Mouse (Mus musculus): ENCODE measurements at regions not wholly inside any gene's neighbourhood (a gene's known extent, or its start where the extent isn't known, plus 50 kb on each side); places are given as distances from the start of the nearest gene placed in this dataset.
"Not testable (repeated sequence)": the region's sequence is repeated elsewhere in the genome, so short reads cannot be mapped to it uniquely, and the experiment has no call there.

DNA sequence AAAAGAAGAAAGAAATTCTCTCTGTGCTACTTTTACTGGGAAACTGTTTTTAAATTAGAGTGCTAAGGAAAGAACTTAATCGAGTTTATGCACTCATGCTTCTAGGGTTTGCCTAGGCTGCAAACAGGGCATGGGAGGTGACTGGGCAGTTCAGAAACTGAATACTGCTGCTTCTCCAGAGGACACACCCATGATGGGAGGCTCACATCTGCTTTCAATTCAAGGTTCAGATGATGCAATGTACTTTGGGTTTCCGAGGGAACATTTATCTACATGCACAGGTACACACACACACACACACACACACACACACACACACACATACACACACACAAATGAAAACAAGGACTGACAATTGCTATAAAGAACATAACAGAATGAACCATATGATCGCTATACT is 417.4 kb downstream of the Htr7 start:
- no peak for DNase-seq

DNA sequence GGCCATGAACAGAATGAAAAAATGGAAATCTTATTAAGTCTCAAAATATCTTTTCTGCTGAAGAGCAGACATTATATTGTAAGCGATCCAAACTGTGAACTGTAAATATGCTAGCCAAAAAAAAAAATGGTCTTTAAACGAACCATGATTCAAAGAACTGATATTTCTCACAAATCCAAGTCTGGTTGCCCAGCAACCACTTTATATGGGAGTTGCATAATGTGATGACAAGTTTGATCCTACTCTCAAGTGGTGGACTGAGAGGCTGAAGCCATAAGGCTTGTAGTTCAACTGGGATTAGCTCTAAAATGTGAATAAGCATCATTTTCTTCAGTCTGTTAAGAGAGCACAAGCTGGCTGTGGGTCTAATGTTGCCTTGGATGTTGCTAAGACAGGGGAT is 435.5 kb downstream of the Htr7 start:
- no peak for DNase-seq

DNA sequence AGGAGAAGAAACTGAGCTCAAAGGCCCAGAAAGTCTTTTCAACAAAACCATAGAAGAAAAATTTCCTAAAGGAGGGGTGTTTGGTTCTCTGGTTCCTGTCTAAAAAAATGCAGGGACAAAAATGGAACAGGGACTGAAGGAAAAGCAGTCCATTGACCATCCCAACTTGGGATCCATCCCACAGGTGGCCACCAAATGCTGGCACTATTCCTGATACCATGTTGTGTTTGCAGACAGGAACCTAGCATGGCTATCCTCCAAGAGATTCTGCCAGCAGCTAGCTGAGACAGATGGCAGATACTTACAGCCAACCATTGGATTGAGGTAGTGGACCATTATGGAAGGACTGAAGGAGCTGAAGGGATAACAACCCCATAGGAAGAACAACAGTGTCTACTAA is 461.9 kb downstream of the Htr7 start:
- DNase-seq = no peak

- peak; percentile 12 for DNase-seq
Observed at GRCm38 (mm10) chr19:35575979-35576378, 481.3 kb downstream of the Htr7 start.

DNA sequence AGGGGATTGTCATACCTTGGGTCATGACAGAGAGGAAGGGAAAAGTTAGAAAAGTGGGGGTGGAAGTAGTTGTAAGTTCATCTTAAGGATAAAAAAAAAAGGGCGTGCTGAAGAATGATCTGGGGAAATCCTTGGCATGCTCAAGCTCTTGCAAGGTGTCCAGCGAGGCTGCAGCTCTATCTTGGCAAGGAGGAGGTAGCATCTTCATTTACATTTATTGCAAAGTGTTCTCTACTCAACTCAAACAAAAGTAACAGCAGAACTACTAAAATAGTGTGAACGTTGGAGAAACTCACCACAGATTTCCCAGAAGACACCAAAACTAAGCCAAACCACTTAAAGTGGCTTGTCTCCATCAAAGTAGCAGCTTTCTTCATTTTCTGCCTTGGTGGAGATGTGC is 507.9 kb downstream of the Htr7 start:
- no peak for DNase-seq

DNA sequence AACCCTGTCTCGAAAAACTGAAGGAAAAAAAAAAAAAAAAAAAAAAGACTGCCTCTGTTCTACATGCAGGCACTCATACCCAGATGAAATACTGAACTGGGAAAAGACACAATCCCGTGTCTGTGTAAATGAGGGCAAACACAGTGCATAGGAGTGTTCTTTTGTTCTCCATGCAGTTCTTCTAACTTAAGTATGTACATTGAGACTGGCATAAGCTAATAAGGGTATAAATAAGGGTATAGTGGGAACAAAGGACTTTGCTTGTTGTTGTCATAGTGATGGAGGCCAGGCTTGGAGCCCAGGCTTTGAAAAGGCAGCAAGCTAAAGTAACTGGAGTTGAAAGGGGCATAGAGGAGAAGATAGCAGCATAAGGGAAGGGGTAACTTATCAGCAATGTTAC is 520.5 kb downstream of the Htr7 start:
- DNase-seq = no peak

DNA sequence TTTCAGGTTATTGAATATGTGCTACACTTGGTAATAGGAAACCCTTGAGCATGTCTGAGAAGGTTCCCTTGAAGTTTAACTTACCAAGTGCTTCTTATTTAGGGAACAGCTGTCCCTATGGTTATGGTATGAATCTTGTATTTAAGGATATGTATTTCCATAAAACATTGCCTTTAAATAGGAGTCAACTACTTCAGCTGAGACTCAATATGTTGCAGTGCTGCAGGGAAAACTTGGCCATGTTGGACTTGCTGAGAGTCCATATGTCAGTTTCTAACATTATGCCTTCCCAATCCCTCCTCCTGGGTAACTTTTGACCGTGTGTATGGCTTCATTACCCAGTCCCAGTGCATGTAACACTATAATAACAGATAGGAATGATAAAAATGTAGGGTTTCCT is 528.0 kb downstream of the Htr7 start:
- no peak for DNase-seq

- no peak for DNase-seq
Observed at GRCm38 (mm10) chr19:35493721-35494120, 563.6 kb downstream of the Htr7 start.

GRCm38 (mm10) chr19:35491354-35491753 is 566.0 kb downstream of the Htr7 start:
- no peak for DNase-seq

DNA sequence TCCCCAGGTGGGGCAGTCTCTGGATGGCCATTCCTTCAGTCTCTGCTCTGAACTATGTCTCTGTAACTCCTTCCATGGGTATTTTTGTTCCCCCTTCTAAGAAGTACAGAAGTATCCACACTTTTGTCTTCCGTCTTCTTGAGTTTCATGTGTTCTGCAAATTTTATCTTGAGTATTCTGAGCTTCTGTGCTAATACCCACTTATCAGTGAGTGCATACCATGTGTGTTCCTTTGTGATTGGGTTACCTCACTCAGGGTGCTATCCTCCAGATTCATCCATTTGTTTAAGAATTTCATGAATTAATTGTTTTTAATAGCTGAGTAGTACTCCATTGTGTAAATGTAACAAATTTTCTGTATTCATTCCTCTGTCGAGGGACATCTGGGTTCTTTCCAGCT is 563.5 kb downstream of the Kif20b start:
- DNase-seq = not testable (repeated sequence)

DNA sequence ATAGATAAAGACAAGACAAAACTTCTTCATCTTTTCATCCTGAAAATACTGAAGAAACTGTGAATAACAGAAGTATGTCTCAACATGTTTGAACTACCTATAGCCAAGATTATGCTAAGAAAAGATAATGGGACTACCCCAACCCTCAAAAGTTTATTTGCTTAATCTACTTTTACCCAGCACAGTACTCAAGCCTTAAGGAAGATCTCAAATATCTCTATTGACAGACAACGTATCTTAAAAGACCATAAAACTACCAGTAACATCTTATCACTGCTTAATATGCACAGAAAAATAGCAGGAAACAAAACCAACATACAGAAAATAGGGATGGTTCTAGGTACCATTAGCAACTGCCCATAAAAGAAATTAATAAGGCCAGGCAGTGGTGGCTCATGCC is 560.3 kb downstream of the Kif20b start:
- DNase-seq = no peak

DNA sequence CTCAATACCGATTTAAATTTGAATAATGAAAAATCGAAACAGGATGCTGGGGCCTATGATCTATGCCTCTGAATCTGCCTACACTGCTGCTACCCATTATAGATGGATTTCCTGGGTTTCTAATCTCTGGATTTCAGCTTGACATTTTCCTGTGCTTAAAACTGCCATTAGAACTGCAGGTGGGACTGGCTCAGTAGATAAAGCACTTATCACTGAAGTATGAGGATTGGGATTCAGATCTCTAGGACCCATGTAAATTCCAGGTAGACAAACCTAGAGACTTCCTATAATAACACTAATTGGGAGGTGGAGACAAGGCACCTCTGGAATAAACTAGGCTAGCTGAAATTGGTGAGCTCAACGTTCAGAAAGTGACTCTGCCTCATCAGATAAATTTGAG is 531.8 kb downstream of the Kif20b start:
- no peak for DNase-seq

DNA sequence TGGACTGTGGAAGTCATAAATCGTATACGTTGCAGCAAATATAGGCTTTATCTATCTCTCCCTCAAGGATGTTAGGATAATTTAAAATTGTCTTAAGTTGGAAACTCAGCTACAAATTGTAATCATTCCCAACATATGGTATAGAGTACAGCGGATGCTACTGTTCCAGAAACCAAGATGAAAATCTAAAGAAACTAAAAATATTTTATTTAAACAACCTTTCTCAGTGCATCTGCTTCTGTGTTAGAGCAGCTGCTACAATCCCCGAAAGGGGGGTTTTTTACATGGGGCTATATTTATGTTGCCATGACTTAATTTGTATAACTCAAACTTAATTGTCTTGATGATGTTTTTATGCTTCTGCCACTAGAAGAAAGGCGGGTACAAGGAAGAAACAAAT is 520.3 kb downstream of the Kif20b start:
- peak; percentile 6 for DNase-seq

- no peak for DNase-seq
Observed at GRCm38 (mm10) chr19:35438074-35438473, 515.9 kb downstream of the Kif20b start.

Measured in right cerebral cortex, postnatal 25 days (tissue).